Mouse (Mus musculus): ENCODE measurements around the gene Fundc1. TPM values are rescaled to one million over a fixed set of nuclear protein-coding genes. Genes with fewer than 3 reads are reported as not detected.
"Not testable (repeated sequence)": the region's sequence is repeated elsewhere in the genome, so short reads cannot be mapped to it uniquely, and the experiment has no call there.

Fundc1 gene
- polyA plus RNA-seq (2016; fragmentation: Nextera tagmentation; extraction: Ambion mirVana), result 56.1 and 58.2 TPM in 2 replicates

GRCm38 (mm10) chrX:17571621-17572459 lies at the start of gene Fundc1:
Gene Fundc1 (minus strand): TSS chrX:17572325.
- H3K27ac ChIP-seq, result peak within 1 kb of the TSS; percentile 68
- H3K4me2 ChIP-seq (replicated peaks), result peak within 1 kb of the TSS; percentile 55
- no peaks in the 10 kb centered on the region for H3K9me3 ChIP-seq
- no peaks in the 10 kb centered on the region for H3K36me3 ChIP-seq
- ATAC-seq (ENCODE audit: low FRiP score, low read depth), result peak; percentile 97
- WGBS, result 10% methylated on average over 30 of the region's 30 CpGs
- peak within 1 kb of the TSS; percentile 39 for H3K4me3 ChIP-seq
- H3K27me3 ChIP-seq (replicated peaks), result no peaks in the 10 kb centered on the region
- H3K9ac ChIP-seq, result peak within 1 kb of the TSS; percentile 56
- H3K4me1 ChIP-seq, result no peaks in the 10 kb centered on the region

GRCm38 (mm10) chrX:17611253-17611652 lies 39.1 kb upstream of the Fundc1 start:
- 79% methylated on average over 1 of the region's 1 CpGs for WGBS
- no peak for ATAC-seq (ENCODE audit: low FRiP score, low read depth)

DNA sequence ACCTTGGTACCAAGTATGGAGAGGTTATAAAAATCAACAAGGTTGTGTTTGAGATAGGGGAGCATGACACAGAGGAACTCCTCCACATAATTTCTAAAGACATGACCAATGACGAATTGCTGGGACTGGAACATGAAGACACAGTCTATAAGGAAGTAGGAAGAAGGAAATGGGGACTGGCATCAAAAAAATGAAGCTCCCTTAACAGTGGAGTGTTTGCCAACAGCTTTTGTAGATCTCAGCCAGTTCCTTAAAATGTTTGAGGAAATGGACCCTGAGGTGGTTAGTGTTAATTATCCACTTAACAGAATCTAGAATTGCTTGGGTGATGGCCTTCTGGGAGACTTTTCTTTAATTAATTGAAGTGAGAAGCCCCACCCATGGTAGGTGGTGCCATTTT lies 36.6 kb upstream of the Fundc1 start:
- Histone ChIP-seq H3K27ac (no peak overlapping the region), H3K9me3 (no peaks in the 10 kb centered on the region), H3K4me3 (no peak overlapping the region), H3K27me3 (replicated peaks) (no peaks in the 10 kb centered on the region), H3K4me2 (replicated peaks) (no peak overlapping the region), H3K9ac (no peak overlapping the region), H3K36me3 (no peaks in the 10 kb centered on the region), H3K4me1 (no peaks in the 10 kb centered on the region)
- 78% methylated on average over 1 of the region's 1 CpGs for WGBS
- ATAC-seq (ENCODE audit: low FRiP score, low read depth), result no peak

More at GRCm38 (mm10) chrX:17611253-17611652, 39.1 kb upstream of the Fundc1 start:
- no peaks in the 10 kb centered on the region for H3K4me1 ChIP-seq
- H3K27me3 ChIP-seq (replicated peaks), result no peaks in the 10 kb centered on the region
- H3K9ac ChIP-seq, result no peak overlapping the region
- no peaks in the 10 kb centered on the region for H3K9me3 ChIP-seq
- H3K27ac ChIP-seq, result no peak overlapping the region
- H3K4me2 ChIP-seq (replicated peaks), result no peak overlapping the region
- no peaks in the 10 kb centered on the region for H3K36me3 ChIP-seq
- no peak overlapping the region for H3K4me3 ChIP-seq

- H3K9me3 ChIP-seq, result no peaks in the 10 kb centered on the region
- no peak for ATAC-seq (ENCODE audit: low FRiP score, low read depth)
- H3K4me1 ChIP-seq, result no peaks in the 10 kb centered on the region
- no peak overlapping the region for H3K4me2 ChIP-seq (replicated peaks)
- no peak overlapping the region for H3K4me3 ChIP-seq
- H3K9ac ChIP-seq, result no peak overlapping the region
- no peaks in the 10 kb centered on the region for H3K27me3 ChIP-seq (replicated peaks)
- 86% methylated on average over 3 of the region's 3 CpGs for WGBS
- no peak overlapping the region for H3K27ac ChIP-seq
- H3K36me3 ChIP-seq, result no peaks in the 10 kb centered on the region
These were observed 35.5 kb upstream of the Fundc1 start for GRCm38 (mm10) chrX:17607668-17608067.

DNA sequence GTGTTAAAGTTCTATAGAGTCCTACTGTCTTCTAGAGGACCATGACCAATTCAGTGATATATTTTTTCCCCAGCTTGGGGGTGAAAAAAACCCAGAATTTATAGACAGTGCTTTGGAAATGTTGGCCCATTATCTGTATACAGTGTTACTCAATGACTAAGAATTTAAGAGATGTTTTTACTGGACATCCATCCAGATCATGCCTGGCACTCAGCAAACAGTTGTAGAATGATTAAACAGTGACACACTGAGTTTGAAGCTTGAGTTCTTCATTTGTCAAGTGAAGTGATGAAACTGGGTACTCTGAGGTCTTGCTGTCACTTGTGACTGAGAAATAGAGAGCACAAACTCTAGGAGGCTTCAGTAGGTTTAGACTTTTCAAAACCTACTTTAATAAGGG lies 21.2 kb upstream of the Fundc1 start:
- Histone ChIP-seq H3K27me3 (replicated peaks) (no peaks in the 10 kb centered on the region), H3K4me3 (no peak overlapping the region), H3K36me3 (no peaks in the 10 kb centered on the region), H3K9ac (no peak overlapping the region), H3K9me3 (no peaks in the 10 kb centered on the region), H3K4me2 (replicated peaks) (no peak overlapping the region), H3K27ac (no peak overlapping the region), H3K4me1 (no peaks in the 10 kb centered on the region)
- no peak for ATAC-seq (ENCODE audit: low FRiP score, low read depth)

- Histone ChIP-seq H3K4me3 (no peak overlapping the region), H3K36me3 (no peaks in the 10 kb centered on the region), H3K4me2 (replicated peaks) (no peak overlapping the region), H3K27ac (no peak overlapping the region), H3K4me1 (no peaks in the 10 kb centered on the region), H3K9ac (no peak overlapping the region), H3K27me3 (replicated peaks) (no peaks in the 10 kb centered on the region), H3K9me3 (no peaks in the 10 kb centered on the region)
- 44% methylated on average over 1 of the region's 1 CpGs for WGBS
- ATAC-seq (ENCODE audit: low FRiP score, low read depth), result no peak
These were observed 18.6 kb upstream of the Fundc1 start for GRCm38 (mm10) chrX:17590745-17591144.

DNA sequence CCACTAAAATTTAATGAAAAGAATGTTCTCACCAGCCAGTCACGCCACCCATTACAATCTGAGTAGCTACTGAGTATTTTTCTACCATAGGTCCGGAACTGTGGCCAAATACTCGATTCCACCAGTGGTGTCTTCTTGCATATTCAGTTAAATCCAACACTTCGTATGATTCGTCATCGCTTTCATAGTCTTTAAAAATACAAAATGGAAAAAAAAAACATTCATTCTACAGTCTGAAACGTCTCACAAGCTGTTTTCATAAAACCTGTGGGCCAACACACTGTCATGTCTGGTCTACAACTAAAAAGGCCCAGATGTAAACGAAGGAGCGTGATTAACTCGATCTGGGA lies 879 bp downstream of the Fundc1 start:
- WGBS, result 25% methylated on average over 10 of the region's 10 CpGs
- H3K27ac ChIP-seq, result peak overlapping the region; percentile 68
- no peak overlapping the region for H3K9ac ChIP-seq
- H3K27me3 ChIP-seq (replicated peaks), result no peaks in the 10 kb centered on the region
- H3K4me1 ChIP-seq, result no peaks in the 10 kb centered on the region
- no peaks in the 10 kb centered on the region for H3K9me3 ChIP-seq
- H3K36me3 ChIP-seq, result no peaks in the 10 kb centered on the region
- peak overlapping the region; percentile 39 for H3K4me3 ChIP-seq
- peak overlapping the region; percentile 55 for H3K4me2 ChIP-seq (replicated peaks)
- no peak for ATAC-seq (ENCODE audit: low FRiP score, low read depth)

GRCm38 (mm10) chrX:17568670-17569069 lies 3.5 kb downstream of the Fundc1 start:
- Histone ChIP-seq H3K9ac (no peak overlapping the region), H3K4me2 (replicated peaks) (no peak overlapping the region), H3K27ac (no peak overlapping the region), H3K4me3 (no peak overlapping the region), H3K36me3 (no peaks in the 10 kb centered on the region), H3K27me3 (replicated peaks) (no peaks in the 10 kb centered on the region), H3K4me1 (no peaks in the 10 kb centered on the region), H3K9me3 (no peaks in the 10 kb centered on the region)
- ATAC-seq (ENCODE audit: low FRiP score, low read depth), result no peak
- 87% methylated on average over 2 of the region's 2 CpGs for WGBS

DNA sequence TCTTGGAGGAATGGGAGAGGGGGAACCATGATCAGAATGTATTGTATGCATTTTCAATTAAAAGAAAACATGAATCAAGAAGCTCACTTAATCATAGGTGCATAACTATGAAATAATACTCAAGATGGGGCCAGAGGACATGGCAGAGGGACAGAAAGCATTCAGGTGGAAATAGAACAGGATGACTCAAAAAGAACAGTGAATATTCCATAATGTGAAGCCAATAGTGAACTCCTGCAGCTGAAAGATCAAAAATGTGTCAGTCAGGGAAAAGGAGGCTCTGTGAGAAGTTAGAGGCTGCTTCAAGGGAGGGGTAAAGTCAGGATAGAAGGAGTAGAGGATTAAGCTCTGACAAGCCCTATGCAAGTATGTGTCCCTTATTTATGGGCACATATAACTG lies 6.4 kb downstream of the Fundc1 start:
- no peak overlapping the region for H3K4me2 ChIP-seq (replicated peaks)
- ATAC-seq (ENCODE audit: low FRiP score, low read depth), result no peak
- no peaks in the 10 kb centered on the region for H3K27me3 ChIP-seq (replicated peaks)
- no peaks in the 10 kb centered on the region for H3K9me3 ChIP-seq
- H3K4me3 ChIP-seq, result no peak overlapping the region
- H3K27ac ChIP-seq, result no peak overlapping the region
- no peaks in the 10 kb centered on the region for H3K36me3 ChIP-seq
- no peaks in the 10 kb centered on the region for H3K4me1 ChIP-seq
- H3K9ac ChIP-seq, result no peak overlapping the region

GRCm38 (mm10) chrX:17564732-17565131 lies 7.4 kb downstream of the Fundc1 start:
- Histone ChIP-seq H3K4me1 (no peaks in the 10 kb centered on the region), H3K9me3 (no peaks in the 10 kb centered on the region), H3K27ac (no peak overlapping the region), H3K9ac (no peak overlapping the region), H3K4me3 (no peak overlapping the region), H3K36me3 (no peaks in the 10 kb centered on the region), H3K4me2 (replicated peaks) (no peak overlapping the region), H3K27me3 (replicated peaks) (no peaks in the 10 kb centered on the region)
- ATAC-seq (ENCODE audit: low FRiP score, low read depth), result no peak

DNA sequence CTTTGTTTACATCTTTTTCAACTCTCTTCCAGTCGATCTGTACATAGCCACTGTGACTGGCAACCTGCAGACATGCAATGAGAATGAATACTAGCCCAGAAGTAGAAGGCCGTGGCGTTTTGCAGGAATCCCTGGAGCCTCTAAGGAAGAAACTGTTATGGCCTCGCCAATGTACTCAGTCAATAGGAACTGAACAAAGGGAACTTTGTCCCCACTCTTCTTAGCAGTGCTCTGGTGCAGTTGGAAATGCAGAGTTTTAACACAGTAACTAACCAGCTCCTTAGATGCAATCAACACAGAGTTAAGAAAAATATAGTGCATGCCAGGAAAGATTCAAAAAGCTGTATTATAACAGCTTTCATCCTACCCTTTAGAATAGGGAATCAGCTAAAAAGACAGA lies 13.4 kb downstream of the Fundc1 start:
- Histone ChIP-seq H3K4me3 (no peak overlapping the region), H3K4me2 (replicated peaks) (no peak overlapping the region), H3K9me3 (no peaks in the 10 kb centered on the region), H3K27ac (no peak overlapping the region), H3K36me3 (no peaks in the 10 kb centered on the region), H3K9ac (no peak overlapping the region), H3K4me1 (no peaks in the 10 kb centered on the region), H3K27me3 (replicated peaks) (no peaks in the 10 kb centered on the region)
- WGBS, result 22% methylated on average over 4 of the region's 4 CpGs
- ATAC-seq (ENCODE audit: low FRiP score, low read depth), result no peak

- no peak for ATAC-seq (ENCODE audit: low FRiP score, low read depth)
- 57% methylated on average over 4 of the region's 4 CpGs for WGBS
- no peak overlapping the region for H3K27ac ChIP-seq
- H3K4me3 ChIP-seq, result no peak overlapping the region
- H3K4me1 ChIP-seq, result no peaks in the 10 kb centered on the region
- H3K36me3 ChIP-seq, result no peaks in the 10 kb centered on the region
- H3K4me2 ChIP-seq (replicated peaks), result no peak overlapping the region
- no peaks in the 10 kb centered on the region for H3K9me3 ChIP-seq
- no peaks in the 10 kb centered on the region for H3K27me3 ChIP-seq (replicated peaks)
- H3K9ac ChIP-seq, result no peak overlapping the region
These were observed 17.6 kb downstream of the Fundc1 start for GRCm38 (mm10) chrX:17554488-17554887.

- not testable (repeated sequence) for H3K4me3 ChIP-seq; H3K27ac ChIP-seq; H3K4me2 ChIP-seq (replicated peaks); H3K9ac ChIP-seq; H3K36me3 ChIP-seq; H3K9me3 ChIP-seq; H3K27me3 ChIP-seq (replicated peaks); ATAC-seq (ENCODE audit: low FRiP score, low read depth); H3K4me1 ChIP-seq
These were observed 20.5 kb downstream of the Fundc1 start for GRCm38 (mm10) chrX:17551586-17551985.
